Mouse (Mus musculus): ENCODE results near the gene Tnfrsf13b.

- no peak for TF ChIP-seq CTCF (IDR thresholded peaks at IDR 0.05; ENCODE audit: insufficient read depth, low read length)
- TF ChIP-seq POLR2A (IDR thresholded peaks at IDR 0.05; ENCODE audit: borderline replicate concordance, extremely low read depth, low read depth, low read length), result no peak
These were observed 20.7 kb downstream of the Tnfrsf13b start for GRCm38 (mm10) chr11:61147300-61147683.

All from lung, adult 2 months (tissue).